Mouse (Mus musculus): ENCODE measurements at regions not wholly inside any gene's neighbourhood (a gene's known extent, or its start where the extent isn't known, plus 50 kb on each side); places are given as distances from the start of the nearest gene placed in this dataset.
A peak's percentile ranks its signal among the peaks of the same experiment; 100 is the strongest.
"Not testable (repeated sequence)": the region's sequence is repeated elsewhere in the genome, so short reads cannot be mapped to it uniquely, and the experiment has no call there.

DNA sequence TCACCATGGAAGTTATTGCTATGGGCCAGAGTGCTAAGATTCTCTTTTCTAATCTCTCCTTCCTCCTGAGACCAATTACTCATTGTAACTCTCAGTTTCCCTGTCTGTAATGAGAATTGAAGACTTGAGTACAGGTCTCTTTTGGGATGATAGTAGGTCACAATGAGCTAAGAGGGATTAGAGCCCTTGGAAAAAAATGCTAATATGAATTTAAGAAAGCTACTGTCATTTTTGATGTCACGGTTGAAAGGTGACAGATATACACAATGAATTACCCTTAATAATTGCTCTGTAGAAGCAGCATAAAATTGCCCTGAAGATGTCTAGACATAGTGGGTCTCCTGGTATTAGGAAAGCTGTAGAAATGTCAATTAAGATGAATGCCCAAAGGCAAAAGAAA, 178.2 kb downstream of the Kcna4 start:
- H3K9me3 ChIP-seq, result no peaks in the 10 kb centered on the region
- no peaks in the 10 kb centered on the region for H3K4me1 ChIP-seq
- H3K9ac ChIP-seq, result no peak overlapping the region
- no peak overlapping the region for H3K4me3 ChIP-seq
- no peak overlapping the region for H3K4me2 ChIP-seq
- no peak overlapping the region for H3K27ac ChIP-seq
- no peaks in the 10 kb centered on the region for H3K27me3 ChIP-seq (replicated peaks)
- WGBS, result 28% methylated on average over 1 of the region's 1 CpGs
- H3K36me3 ChIP-seq (replicated peaks), result no peaks in the 10 kb centered on the region
- peak; percentile 91 for ATAC-seq (replicated peaks)

GRCm38 (mm10) chr2:107503646-107504379, 213.4 kb downstream of the Kcna4 start:
- H3K9ac ChIP-seq, result no peak overlapping the region
- no peaks in the 10 kb centered on the region for H3K4me1 ChIP-seq
- H3K9me3 ChIP-seq, result no peaks in the 10 kb centered on the region
- H3K27me3 ChIP-seq (replicated peaks), result no peaks in the 10 kb centered on the region
- H3K36me3 ChIP-seq (replicated peaks), result no peaks in the 10 kb centered on the region
- H3K4me3 ChIP-seq, result no peak overlapping the region
- 70% methylated on average over 7 of the region's 7 CpGs for WGBS
- peak; percentile 70; the same call in 1 of the 2 replicates for ATAC-seq (replicated peaks)
- no peak overlapping the region for H3K4me2 ChIP-seq
- H3K27ac ChIP-seq, result no peak overlapping the region; the same call in 1 of the 2 replicates

GRCm38 (mm10) chr2:107507426-107508167, 217.2 kb downstream of the Kcna4 start:
- Histone ChIP-seq H3K4me3 (no peak overlapping the region), H3K27me3 (replicated peaks) (no peaks in the 10 kb centered on the region), H3K9me3 (no peaks in the 10 kb centered on the region), H3K27ac (no peak overlapping the region), H3K4me2 (no peak overlapping the region), H3K9ac (no peak overlapping the region), H3K36me3 (replicated peaks) (no peaks in the 10 kb centered on the region), H3K4me1 (no peaks in the 10 kb centered on the region)
- no peak for ATAC-seq (replicated peaks)

DNA sequence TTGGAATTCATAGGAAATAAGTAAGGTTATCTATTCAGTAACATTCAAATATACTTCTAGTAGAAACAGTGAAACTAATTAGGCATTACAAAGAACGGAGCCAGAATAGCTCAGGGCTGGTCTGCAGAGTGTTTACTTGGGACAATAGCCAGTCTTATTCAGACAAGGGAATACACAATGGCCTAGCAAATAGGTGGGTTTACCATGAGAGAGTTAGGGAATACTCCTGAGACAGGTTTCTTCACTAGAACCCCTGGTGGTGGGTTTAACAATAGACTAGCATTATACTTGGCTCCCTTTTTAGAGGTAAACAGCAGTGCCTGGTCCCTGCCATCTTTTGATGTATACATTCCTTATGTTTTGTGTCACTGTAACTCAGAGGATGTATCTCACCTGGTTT, 225.0 kb downstream of the Kcna4 start:
- H3K4me2 ChIP-seq; H3K4me1 ChIP-seq; H3K27ac ChIP-seq; H3K9ac ChIP-seq; H3K36me3 ChIP-seq (replicated peaks); H3K27me3 ChIP-seq (replicated peaks); H3K9me3 ChIP-seq; ATAC-seq (replicated peaks); H3K4me3 ChIP-seq: not testable (repeated sequence)
- WGBS, result 76% methylated on average over 1 of the region's 1 CpGs

DNA sequence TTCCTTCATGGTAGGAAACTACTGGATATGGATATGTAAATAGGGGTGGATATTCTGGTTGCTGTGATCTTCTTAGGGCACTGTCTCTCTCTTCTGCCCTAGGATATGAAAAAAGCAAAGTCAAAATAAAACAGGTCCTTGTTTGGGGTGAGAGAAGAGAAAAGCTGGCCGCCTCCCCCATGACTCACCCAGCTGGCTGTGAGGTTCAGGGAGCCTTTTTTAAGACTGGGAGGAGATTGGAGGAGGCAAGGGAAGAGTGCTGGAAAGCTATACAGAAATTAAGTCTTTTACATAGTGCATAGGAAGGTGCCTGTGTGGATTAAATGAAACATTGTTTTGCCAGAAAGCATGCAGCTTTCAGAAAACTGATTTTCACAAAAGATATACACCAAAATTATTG, 227.7 kb downstream of the Kcna4 start:
- 80% methylated on average over 1 of the region's 1 CpGs for WGBS
- no peak for ATAC-seq (replicated peaks)
- H3K9ac ChIP-seq, result no peak overlapping the region

DNA sequence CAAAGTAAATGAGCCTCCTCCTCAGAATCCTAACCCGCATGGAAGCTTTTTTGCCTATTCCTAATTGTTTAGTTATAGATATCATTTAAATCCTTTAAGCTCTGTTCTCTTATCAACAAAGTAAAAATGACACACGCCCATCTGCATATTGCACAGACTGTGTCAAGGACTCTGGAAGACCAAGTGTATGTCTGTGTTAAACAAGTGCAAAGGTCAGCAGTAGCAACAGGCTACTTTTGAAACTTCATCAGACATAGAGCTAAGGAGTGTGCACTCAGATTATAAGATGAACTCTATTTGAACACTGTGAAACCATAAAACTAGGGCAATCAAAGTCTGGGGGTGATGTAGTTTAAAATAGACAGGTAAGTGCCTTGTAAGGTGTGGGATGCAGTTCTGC, 228.3 kb downstream of the Kcna4 start:
- H3K4me2 ChIP-seq, result no peak overlapping the region
- ATAC-seq (replicated peaks), result no peak
- H3K4me1 ChIP-seq, result peaks cover 3% of the 10 kb centered on the region; the same call in 1 of the 2 replicates
- H3K4me3 ChIP-seq, result no peak overlapping the region
- no peak overlapping the region for H3K9ac ChIP-seq
- no peaks in the 10 kb centered on the region for H3K27me3 ChIP-seq (replicated peaks)
- H3K9me3 ChIP-seq, result no peaks in the 10 kb centered on the region
- H3K36me3 ChIP-seq (replicated peaks), result no peaks in the 10 kb centered on the region
- H3K27ac ChIP-seq, result no peak overlapping the region
- WGBS, result 86% methylated on average over 2 of the region's 2 CpGs

More for the DNA sequence above, 227.7 kb downstream of the Kcna4 start:
- no peaks in the 10 kb centered on the region for H3K36me3 ChIP-seq (replicated peaks)
- H3K9me3 ChIP-seq, result no peaks in the 10 kb centered on the region
- H3K4me2 ChIP-seq, result no peak overlapping the region
- peaks cover 3% of the 10 kb centered on the region; the same call in 1 of the 2 replicates for H3K4me1 ChIP-seq
- no peaks in the 10 kb centered on the region for H3K27me3 ChIP-seq (replicated peaks)
- H3K4me3 ChIP-seq, result no peak overlapping the region
- no peak overlapping the region for H3K27ac ChIP-seq

DNA sequence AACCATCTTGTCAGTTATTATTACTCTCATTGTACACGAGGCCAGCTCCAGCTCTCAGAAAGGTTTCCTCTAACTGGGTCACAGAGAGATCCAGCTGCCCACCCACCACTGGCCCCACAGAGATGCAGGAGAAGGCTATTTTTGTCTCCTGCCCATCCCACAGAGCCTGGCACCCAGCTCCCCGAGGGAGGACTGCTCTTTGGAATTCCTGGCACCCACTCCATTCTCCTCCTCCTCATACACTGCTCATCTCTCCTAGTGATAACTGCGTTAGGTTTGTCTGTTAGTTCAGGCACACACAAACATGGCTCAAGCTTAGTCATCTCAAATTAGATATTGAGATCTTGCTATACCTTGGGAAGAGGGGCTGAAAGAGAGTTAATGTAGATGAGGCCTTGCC, 228.9 kb downstream of the Kcna4 start:
- 74% methylated on average over 3 of the region's 3 CpGs for WGBS

GRCm38 (mm10) chr2:107519761-107520160, 229.3 kb downstream of the Kcna4 start:
- H3K4me3 ChIP-seq, result no peak overlapping the region
- H3K27me3 ChIP-seq (replicated peaks), result no peaks in the 10 kb centered on the region
- no peaks in the 10 kb centered on the region for H3K9me3 ChIP-seq
- no peak overlapping the region for H3K9ac ChIP-seq
- no peak overlapping the region for H3K27ac ChIP-seq
- peaks cover 3% of the 10 kb centered on the region; the same call in 1 of the 2 replicates for H3K4me1 ChIP-seq
- H3K36me3 ChIP-seq (replicated peaks), result no peaks in the 10 kb centered on the region
- no peak for ATAC-seq (replicated peaks)
- 58% methylated on average over 4 of the region's 4 CpGs for WGBS
- H3K4me2 ChIP-seq, result no peak overlapping the region

More for the DNA sequence above, 228.9 kb downstream of the Kcna4 start:
- Histone ChIP-seq H3K36me3 (replicated peaks) (no peaks in the 10 kb centered on the region), H3K4me1 (peaks cover 3% of the 10 kb centered on the region; the same call in 1 of the 2 replicates), H3K27me3 (replicated peaks) (no peaks in the 10 kb centered on the region), H3K9ac (no peak overlapping the region), H3K4me2 (no peak overlapping the region), H3K9me3 (no peaks in the 10 kb centered on the region), H3K4me3 (no peak overlapping the region), H3K27ac (no peak overlapping the region)
- ATAC-seq (replicated peaks), result no peak

DNA sequence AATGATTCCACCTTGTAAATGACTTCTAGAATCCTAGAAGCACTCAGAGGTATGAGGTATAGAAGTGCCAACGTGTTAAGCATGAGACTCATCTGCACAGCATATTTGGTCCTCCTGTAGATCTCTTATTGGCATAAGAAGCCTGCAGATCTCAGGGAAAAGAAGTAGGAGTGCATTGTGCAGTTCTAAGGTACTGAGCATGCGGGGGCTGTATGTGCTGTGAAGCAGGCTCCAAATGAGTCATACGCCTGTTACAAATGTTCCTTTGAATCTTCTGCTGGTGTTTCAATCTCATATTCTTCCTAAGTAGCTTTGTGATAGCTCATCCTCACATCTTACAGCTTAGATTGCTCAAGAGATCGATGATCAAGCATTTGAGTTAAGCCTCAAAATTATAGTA, 252.7 kb downstream of the Kcna4 start:
- 90% methylated on average over 4 of the region's 4 CpGs for WGBS

GRCm38 (mm10) chr2:107552569-107552968, 262.1 kb downstream of the Kcna4 start:
- 0 out of 2 replicates have a peak overlapping the region, but pooled peaks have one; percentile 45 for H3K27ac ChIP-seq
- H3K9me3 ChIP-seq, result no peaks in the 10 kb centered on the region
- WGBS, result 37% methylated on average over 1 of the region's 1 CpGs
- H3K4me1 ChIP-seq, result peaks cover 5% of the 10 kb centered on the region
- H3K9ac ChIP-seq, result no peak overlapping the region
- no peak overlapping the region for H3K4me3 ChIP-seq
- no peak overlapping the region for H3K4me2 ChIP-seq
- no peaks in the 10 kb centered on the region for H3K27me3 ChIP-seq (replicated peaks)
- peak; percentile 39; the same call in 1 of the 2 replicates for ATAC-seq (replicated peaks)
- no peaks in the 10 kb centered on the region for H3K36me3 ChIP-seq (replicated peaks)

More for the DNA sequence above, 252.7 kb downstream of the Kcna4 start:
- Histone ChIP-seq H3K27me3 (replicated peaks) (no peaks in the 10 kb centered on the region), H3K4me3 (no peak overlapping the region), H3K9me3 (no peaks in the 10 kb centered on the region), H3K9ac (no peak overlapping the region), H3K27ac (no peak overlapping the region), H3K4me1 (no peaks in the 10 kb centered on the region), H3K36me3 (replicated peaks) (no peaks in the 10 kb centered on the region), H3K4me2 (no peak overlapping the region)
- no peak for ATAC-seq (replicated peaks)

DNA sequence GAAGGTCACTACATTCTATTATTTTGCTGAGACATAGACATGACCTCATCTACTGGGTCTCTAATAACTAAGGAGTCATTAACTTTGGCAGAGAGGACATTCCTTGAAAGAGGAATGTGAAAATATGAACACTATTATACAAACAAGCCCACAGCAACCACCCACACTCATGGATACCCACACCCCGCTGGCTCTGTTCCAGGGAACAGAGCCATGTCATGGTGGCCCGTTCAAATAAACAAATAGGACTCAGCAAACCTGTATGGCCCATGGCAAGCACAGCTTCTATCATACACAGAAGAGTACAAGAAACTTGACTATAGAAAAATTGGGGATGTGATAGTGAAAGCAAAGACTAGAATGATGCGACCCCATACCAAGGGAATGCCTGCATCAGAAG, 265.8 kb downstream of the Kcna4 start:
- Histone ChIP-seq H3K4me2 (no peak overlapping the region), H3K9me3 (no peaks in the 10 kb centered on the region), H3K36me3 (replicated peaks) (no peaks in the 10 kb centered on the region), H3K9ac (no peak overlapping the region), H3K4me3 (no peak overlapping the region), H3K4me1 (peaks cover 5% of the 10 kb centered on the region), H3K27me3 (replicated peaks) (no peaks in the 10 kb centered on the region), H3K27ac (no peak overlapping the region)
- 88% methylated on average over 3 of the region's 3 CpGs for WGBS
- no peak for ATAC-seq (replicated peaks)

DNA sequence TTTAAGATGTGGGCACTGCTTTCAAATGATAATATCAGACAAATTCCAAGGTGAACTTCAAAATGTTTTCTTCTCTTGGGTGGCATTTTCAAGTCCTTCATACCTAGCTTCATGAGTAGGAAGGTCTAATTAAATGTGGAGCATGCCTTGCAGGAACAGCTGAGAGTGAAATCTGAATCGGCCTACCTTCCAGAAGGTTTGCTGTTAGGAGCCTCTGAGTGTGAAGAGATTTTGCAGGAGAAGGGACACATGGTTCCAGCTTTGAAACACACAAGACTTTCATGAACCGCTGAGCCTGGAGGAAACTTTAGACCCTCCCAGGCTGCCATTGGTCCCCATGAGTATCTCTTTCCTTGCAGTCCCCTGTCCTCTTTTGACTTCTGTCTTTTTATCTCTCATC, 279.2 kb downstream of the Kcna4 start:
- H3K9ac ChIP-seq, result no peak overlapping the region
- H3K4me3 ChIP-seq, result no peak overlapping the region
- WGBS, result 70% methylated on average over 2 of the region's 2 CpGs
- no peaks in the 10 kb centered on the region for H3K4me1 ChIP-seq
- H3K9me3 ChIP-seq, result no peaks in the 10 kb centered on the region
- H3K36me3 ChIP-seq (replicated peaks), result no peaks in the 10 kb centered on the region
- H3K27me3 ChIP-seq (replicated peaks), result no peaks in the 10 kb centered on the region
- no peak for ATAC-seq (replicated peaks)
- no peak overlapping the region for H3K4me2 ChIP-seq
- H3K27ac ChIP-seq, result no peak overlapping the region
